Mouse (Mus musculus) lung, postnatal 14 days (tissue): ENCODE data around the gene Bcl2.

Experiments used
- DNase-seq: peaks from one replicate; pipeline ENCODE4 v3.0.0; 2021

The Bcl2 gene

DNA sequence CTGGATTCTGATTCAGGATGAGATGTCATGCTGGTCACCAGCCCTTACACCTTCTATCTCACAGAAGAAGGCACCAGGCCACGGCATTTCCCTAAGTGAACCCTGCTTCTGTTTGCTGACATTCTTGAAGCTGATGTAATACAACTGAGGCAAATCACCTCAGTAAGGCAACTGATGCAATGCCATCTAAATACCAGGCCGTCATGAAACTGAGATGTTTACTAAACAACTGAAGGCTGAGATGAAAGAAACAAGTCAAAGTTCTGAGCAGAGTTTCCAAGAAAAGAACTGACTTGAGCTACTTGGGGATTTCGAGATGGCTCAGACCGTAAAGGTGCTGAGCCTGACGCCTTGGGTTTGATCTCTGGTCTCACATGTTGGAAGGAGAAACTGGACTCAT lies 97.1 kb downstream of the Bcl2 start:
- no peak for DNase-seq

DNA sequence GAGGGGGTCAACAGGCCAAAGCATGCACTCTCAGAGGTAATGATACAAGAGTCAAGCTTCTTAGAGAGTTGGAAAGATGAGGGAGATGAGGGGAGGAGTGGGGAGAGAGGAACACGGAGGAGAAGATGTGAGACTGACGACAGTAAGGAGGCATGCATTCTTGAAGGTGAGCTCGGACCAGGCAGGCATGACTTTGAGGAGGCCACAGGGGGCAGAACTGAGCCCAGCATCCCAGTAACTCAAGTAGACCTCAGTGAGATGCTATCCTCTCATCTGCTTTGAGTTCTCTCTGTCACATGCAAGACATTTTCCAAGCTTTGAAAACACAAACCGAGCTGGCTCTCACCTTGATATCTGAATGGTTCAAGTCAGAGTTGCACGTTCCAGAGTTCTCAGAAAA lies 100.7 kb downstream of the Bcl2 start:
- DNase-seq = no peak

DNA sequence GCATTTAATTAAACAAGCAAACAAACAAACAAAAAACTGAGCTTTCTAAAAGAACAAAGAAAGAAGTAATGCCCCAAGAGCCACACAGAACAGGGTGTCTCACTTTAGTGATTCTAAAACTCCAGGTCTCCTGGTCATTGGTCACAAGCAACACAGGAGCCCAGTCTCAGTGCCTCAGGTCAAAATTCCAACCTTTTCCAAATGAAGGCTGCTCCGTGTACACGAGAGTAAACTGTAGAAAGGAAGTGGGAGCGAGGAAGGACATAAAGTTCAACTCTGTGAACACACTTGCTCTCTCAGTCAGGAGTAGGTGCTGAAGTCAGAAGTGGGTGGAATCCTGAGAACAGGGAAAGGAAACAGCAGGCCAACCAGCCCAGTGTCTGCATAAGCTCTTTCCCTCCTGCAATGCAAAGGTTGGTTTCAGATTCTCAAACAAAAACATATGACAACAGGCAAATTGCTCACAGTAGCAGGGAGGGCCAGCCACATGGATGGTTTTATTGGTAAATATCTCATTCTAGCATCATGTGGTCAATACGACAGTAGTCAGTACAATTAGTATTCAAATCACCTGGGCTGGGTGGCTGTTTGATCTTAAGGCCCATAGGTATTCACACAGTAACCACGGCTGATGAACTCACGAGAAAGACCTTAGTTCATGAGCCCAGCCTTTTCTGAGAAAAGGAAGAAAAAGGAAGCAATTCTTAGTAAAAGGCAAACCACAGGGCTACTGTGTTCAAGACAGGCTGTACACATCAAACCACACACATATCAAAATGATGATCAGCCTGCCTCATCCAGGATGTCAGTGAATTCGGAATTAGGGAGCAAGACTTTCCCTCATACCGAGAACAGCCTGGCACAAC lies 101.7 kb downstream of the Bcl2 start:
- DNase-seq = no peak

DNA sequence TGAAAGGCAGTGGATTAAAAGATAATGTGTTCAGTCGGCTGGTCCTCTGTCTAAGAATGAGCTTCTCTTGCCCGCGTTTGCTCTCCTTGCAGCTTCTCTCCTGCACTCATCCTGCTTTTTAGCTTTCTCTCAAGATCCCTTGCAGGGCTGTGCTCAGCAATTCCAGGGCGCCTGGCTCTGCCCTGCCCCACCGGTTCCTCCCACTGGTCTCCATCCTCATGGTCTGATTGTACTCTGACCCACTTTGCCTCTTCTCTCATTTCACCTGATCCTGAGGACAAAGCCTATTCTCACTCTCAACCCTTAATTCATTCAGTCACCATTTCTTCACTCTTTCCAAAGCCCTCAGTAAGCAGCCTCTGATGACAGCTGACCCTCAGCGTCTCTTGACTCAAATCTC lies 102.8 kb downstream of the Bcl2 start:
- DNase-seq = no peak

DNA sequence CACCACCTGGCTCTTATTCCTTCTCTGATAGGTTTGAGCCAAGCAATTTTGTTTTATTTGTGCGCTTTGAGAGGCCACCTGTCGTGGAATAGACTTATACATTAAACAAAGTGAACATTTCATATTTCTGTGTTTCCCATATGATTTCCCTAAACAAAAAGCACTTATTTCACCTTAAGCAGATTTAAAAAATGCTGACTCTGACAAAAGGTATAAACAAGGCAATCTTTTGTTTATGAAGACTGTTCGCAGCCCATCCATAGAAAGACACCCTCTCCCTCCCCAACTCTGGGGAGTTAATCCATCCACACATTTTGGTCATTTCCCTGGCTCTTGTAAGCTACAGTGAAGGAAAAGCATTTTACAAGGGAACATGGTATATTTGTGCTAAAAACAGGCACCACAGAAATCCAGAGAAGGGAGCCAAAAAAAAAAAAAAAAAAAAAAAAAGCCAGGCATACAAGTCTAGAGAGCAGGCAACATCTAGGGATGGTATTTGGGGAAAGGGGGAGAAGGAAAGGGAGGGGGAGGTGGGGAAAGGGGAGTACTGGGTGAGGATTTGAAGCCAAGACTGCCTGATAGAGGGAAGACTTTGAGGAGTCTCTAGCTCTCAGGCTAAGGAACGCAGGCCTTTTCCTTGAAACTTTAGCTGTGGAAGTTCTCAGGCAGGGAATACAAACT lies 105.8 kb downstream of the Bcl2 start:
- DNase-seq = no peak

DNA sequence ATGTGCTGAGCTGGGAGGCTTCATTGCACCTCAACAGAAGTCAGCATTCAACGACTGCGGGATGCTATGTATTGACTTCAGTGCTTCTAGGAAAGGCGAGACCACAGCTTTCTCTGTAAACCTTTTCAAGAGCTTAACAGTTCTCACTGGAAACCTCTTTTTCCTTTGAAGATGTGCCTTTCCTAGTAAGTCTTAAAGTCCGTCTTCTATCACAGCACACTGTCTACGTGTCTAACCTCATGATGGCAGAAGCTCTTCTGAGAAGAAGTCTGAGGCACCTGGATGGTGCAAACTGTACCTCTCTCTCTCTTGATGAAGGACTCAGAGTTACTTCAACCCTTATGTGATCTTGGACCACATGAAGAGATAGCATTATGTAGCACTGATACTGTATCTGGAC lies 107.1 kb downstream of the Bcl2 start:
- DNase-seq = no peak

DNA sequence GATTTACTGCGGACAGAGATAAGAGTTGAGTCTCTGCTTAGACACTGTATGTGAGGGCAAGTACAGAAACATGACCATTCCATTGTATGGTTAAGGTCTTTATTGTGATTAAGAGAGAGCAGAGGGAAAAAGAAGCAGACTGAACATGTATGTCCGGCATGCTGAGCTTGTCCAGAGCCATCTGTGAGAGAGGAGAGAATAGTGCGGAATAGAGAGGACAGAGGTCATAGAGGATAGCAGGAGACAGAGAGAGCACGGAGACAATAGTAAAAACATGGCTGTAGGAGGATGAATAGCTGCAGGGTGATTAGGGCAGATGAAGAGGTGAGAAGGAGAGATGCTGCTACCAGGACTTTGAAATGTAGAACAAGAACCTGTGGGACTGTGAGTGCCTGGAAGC lies 110.7 kb downstream of the Bcl2 start:
- DNase-seq = no peak

DNA sequence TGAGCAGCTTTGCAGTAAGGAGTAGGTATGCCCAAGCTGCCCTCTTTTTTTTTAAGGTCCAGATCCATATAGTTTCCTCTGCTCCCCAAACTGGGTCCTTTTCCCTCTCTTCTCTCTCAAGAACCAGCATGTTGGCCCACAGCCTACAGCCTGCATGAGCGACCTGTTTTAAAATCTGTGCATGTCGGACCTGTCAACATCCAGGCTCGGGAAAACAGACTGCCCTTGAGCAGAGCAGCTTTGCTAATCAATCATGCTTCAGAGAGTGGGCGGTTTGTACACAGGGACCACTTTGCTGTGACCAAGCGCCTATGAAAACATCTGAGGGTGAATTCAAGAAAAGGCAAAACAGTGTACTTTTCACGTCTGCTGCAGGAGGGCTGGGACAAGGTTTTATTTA lies 111.1 kb downstream of the Bcl2 start:
- no peak for DNase-seq

DNA sequence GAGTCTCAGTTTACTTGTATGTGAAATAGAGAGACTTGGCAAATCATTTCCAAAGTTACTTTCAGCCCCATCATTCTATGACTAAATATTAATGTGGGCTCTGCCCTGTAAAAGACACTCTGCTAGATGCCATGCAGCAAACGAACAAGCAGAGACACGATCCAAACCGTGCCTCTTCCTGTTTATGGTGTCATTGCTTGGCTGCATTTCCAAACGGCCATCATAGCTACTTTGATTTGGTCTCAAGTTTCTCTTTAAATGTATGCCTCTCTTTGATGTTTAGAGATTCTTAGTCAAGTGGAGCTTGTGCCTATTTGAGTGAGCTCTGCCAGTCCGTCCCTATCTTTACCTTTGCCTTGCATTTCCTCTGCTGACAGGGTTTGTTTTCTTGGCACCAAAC lies 111.5 kb downstream of the Bcl2 start:
- peak; percentile 41 for DNase-seq

DNA sequence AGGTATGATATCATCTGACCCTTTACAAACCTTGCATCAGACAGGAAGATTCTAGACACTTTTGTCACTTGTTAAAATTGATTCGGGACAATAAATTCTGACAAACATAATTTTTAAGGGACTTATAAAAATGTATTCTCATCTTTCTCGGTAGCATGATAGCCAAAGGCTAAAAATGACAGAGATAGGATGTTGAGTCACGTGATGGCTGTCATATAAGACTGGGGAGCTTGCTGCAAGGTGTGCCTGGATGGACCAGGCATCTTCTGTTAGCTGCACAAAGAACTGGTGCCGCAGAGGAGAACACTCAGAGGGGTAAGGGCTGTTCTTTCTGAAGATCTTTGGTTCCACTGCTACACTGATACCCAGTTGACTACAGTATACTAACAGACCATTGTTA lies 112.8 kb downstream of the Bcl2 start:
- DNase-seq = no peak

DNA sequence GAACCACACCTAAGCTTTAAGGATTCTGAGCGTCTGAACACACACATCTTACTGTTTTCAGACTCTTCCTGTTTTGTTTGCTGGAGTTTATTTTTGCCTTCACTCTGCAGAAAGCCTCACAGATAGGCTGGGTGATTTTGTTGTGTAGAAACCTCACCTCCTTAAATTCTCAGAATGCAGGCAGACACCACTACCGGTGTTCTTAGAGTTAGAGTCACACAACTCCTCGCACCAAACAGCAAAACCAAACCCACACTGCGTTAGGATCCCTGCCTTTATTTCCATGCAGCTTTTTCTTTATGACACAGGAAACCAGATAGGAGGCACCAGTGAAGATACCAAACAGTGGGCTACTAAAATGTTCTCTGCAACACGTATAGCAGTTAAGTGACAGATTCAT lies 113.2 kb downstream of the Bcl2 start:
- DNase-seq = no peak

DNA sequence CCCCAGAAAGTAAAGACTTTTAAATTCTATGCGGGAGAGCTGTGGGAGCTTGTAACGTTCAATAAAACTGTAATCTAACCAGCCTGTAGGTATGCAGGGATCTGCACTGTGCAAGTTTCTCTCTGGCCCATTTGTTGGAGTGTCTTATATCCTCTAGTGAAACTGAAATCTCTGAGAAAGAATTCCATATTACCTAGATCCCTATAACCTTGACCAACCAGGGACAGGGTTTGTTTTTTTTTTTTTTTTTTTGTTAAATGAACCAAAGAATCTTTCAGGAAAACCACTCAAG lies 115.8 kb downstream of the Bcl2 start:
- DNase-seq = no peak

DNA sequence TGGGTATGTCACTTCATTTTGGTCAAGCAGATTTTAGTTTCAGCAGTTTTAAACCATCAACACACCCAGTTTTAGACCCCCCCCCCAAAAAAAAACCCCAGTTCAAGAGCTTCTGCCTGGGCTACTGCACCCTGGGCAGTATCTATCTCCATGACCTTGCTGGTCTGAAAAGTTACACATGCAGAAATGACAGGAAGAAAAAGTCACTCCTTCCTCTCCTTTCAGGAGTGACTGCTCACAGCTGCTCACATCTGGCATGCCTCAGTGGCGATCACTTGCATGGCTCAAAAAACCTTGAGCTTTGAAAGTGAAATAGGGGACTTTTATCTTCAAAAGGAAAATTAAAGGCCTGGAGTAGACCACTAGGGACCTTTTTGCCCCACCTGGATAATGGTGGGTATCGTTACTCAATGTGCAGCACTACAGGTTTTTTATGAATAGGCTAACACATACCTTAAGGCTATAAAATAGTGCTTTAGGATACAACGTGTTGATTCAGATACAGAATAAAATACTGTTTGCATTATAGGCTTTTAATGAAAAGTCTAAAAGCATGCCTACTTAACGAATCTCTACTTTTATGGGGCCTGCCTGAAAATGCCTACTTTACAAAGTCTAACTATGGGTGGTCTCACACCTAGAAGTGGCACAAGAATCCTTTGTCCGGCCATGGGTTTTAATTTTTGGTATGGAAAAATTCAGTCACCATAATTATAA lies 116.3 kb downstream of the Bcl2 start:
- no peak for DNase-seq

DNA sequence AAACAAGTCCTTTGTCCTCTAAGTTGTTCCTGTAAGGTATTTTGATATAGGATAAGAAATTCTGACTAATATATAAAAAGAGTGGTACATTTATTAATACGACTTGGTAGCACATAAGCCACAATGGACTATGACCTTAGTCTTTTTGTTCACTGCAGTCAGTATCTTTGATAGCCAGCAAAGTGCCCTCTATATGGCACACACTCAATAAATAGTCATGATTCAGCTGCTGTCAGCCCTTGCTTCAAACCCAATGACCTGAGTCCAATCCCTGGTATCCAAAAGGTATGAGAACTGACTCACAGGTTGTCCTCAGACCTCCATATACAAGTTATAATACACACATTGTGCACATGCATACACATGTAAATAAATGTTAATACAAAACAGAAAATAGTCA lies 117.7 kb downstream of the Bcl2 start:
- no peak for DNase-seq

DNA sequence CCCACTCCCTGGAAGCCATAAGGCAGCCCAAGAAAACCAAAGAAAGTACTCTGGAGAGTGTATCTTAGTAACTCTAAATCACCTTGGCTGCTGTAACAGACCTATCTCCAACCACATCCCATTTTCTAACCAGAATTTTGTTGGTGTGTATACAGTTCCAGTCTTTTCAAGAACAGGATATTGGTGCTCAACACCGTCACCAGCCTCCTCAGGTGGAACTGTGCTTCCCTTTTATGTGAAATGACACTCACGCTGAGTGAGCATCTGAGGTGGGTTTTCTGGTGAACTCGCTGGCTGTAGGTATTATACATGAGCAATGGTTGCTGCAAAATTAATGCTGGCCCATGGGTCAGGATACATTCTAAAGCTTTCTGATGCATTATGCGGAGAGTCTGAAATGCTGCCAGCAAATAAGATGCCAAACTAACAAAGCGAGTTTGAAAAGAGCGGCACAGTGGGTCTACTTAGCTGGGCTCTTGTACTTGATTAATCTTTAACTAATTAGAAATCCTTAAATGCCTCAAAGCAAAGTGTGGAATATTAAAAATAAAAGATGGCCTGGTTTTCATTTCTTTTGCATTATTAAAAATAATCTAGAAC lies 118.7 kb downstream of the Bcl2 start:
- no peak for DNase-seq

DNA sequence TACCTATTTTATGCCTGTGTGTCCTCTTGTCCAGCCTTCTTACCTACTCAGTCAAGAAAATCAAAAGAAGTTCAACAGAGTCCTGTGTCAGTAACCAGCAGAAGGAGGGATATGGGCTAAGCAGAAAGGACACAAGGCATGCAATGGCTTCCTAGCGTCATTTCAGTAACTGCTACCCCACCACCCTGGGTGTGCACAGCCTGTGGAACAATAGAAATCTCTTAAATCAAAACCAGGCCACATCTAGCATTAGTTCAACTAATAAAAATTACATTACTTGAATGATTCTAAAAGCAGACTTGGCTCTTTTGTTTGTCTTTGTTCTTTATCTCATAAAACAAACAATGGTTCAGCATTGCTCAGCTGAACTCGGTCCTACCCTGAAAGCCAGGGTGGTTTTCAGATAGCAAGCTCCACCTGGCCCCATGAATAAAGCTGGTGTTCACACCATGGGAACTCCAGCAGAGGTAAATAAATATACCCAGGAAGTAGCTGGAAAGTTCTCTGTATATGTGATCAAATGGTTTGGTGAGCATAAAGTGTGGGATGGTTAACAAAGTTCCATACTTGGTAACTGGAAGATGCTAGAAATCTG lies 122.8 kb downstream of the Bcl2 start:
- no peak for DNase-seq

DNA sequence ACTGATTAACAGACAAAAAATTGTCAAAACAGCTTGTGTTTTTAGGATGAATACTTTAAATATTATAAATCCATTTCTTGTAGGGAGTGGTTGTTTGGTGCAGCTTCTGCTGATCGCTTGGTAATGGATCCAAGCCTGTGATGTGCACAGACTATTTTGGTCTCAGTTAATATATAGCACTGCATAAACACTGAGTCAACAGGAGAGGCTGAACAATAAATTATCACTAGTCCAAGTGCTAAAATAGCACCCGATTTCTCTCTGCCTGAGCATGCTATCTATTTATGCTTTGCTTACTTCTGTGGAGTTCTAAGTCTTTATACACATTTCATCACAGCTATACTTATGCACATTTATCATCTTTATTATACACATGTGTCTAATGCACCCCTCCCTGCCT lies 124.9 kb downstream of the Bcl2 start:
- DNase-seq = no peak

DNA sequence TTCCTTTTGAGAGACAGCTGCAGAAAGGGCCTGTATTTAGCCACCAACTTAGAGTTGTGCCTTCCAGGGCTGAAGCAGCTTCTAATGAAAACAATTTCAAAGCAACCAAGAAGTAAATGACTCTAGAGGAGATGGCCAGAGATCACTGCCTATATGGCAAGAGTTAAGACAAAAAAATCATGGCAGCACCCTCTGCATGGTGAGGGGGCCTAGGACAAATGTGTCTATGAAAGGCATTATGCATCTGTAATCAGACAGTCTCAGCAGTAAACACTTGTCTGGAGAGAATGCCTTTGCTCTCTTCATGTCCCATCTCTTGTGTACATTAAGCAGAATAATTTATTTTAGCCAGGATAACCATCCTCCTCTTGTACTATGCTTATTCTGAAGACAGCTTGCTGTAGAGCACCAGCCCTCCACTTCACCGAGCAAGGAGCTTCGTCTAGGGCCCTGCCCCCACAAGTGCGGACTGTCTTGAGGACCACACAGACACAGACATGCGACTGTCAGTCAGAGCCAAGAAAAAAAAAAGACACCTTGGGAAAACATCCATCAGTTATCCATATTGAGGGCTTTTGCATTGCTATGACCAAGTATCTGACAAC lies 126.1 kb downstream of the Bcl2 start:
- no peak for DNase-seq

DNA sequence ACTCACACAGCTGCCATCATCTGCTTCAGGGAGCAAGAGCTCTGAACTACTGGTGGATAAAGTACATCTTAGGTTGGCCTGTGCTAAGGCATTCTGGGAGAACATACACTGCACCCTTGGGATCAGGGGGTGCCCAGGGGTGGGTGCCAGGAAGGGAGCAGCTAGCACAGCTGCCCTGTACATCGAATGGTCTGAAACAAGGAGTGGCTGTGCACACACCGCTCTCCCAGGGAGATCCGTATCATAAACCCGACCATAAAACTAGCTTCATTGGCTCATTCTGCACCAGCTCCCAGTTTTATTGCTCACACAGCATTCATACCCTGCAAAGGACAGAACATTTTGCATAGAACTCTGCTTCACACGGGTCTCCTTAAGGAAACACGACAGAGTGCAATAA lies 127.3 kb downstream of the Bcl2 start:
- no peak for DNase-seq

DNA sequence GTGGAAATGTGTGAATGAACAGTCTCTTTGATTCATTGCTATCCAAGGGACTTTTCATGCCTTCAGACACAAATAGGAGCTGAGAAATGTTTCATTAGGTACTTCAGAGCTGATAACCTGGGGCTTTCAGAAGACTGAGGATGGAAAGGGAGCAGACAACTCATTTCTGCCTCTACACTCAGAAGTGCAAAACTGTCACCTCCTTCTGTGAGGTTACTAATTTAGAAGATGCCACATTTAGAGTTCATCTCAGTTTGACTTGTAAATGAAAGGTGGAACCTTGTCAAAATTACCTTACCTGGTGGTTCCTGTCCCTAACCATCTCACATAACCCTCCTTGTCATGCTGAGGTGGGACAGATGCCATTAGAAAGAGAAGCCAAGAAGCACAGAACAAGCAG lies 128.7 kb downstream of the Bcl2 start:
- no peak for DNase-seq

DNA sequence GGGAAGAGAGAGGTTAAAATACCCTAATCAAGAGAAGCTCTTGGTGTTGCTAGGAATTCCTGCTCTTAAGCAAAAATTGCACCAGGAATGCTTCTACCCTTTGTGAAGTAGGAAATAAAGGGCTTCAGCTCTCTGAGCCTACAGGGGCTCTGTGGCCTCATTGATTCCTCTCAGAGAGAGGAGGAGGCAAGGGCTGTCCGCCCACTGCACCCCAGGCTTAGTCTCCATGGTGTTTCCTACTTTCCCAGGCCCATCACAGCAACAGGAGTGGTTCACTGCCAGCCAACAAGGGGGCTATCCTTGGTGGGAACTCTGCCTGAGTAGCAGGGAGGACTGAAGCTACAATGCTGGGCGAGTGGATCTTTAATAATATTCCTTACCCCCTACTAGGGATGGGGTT lies 129.2 kb downstream of the Bcl2 start:
- no peak for DNase-seq

DNA sequence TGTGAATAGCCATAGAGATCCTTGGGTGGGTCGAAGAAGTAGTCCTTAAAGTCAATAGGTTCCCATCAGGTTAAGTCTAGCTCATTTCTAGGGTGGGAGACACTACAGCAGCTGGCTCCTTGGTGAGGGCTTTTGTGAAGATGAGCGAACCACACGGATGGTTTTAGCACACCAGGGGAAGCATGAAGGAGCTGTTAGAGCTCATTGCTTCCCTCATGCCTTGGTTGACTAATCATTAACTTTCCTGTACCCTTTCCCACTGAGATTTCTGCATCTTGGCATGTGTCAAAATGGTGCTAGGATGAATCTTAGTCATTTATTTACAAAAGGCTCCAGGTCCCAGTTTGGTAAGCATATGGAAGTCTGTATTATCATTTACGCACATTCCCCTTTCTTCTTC lies 129.8 kb downstream of the Bcl2 start:
- DNase-seq = no peak
